Mouse (Mus musculus) urinary bladder, adult 18-20 months (tissue): ENCODE measurements around the gene Zfp800.
A peak's percentile ranks its signal among the peaks of the same experiment; 100 is the strongest.

ENCODE experiments used
- DNase-seq, 2 experiments: peaks; one replicate each; pipeline ENCODE4 v3.0.0; 2022; ENCODE audit warnings: low spot score in 2 of 2, mixed read lengths in 2 of 2

The Zfp800 gene

GRCm38 (mm10) chr6:28397681-28398203 is at the start of gene Zfp800:
Zfp800 (minus strand) TSS chr6:28398005.
- DNase-seq: peak in 1 of 2 experiments; percentile 34

- no peak for DNase-seq
These were observed 33.7 kb upstream of the Zfp800 start for GRCm38 (mm10) chr6:28431538-28431855.

- no peak for DNase-seq
These were observed 33.2 kb upstream of the Zfp800 start for GRCm38 (mm10) chr6:28430795-28431537.

GRCm38 (mm10) chr6:28429870-28430269 is 32.1 kb upstream of the Zfp800 start:
- no peak for DNase-seq

GRCm38 (mm10) chr6:28428290-28428689 is 30.5 kb upstream of the Zfp800 start, which contains the start of gene Gcc1:
Gcc1 (minus strand) TSS chr6:28428390.
- no peak for DNase-seq

GRCm38 (mm10) chr6:28427096-28427839 is 29.5 kb upstream of the Zfp800 start, which contains the start of gene Fscn3:
Fscn3 (plus strand) TSS chr6:28427789.
- DNase-seq: no peak

- DNase-seq: no peak
These were observed 27.2 kb upstream of the Zfp800 start for GRCm38 (mm10) chr6:28425019-28425418.

- DNase-seq: peak; percentile 34 to 68
These were observed 26.2 kb upstream of the Zfp800 start for GRCm38 (mm10) chr6:28423767-28424695.

GRCm38 (mm10) chr6:28423313-28423712 is 25.5 kb upstream of the Zfp800 start, which contains the start of gene Arf5:
Arf5 (plus strand) TSS chr6:28423560.
- peak; percentile 91 to 97 for DNase-seq

- DNase-seq: no peak
These were observed 25.0 kb upstream of the Zfp800 start for GRCm38 (mm10) chr6:28422651-28423290.

- DNase-seq: peak; percentile 98 to 99
These were observed 23.7 kb upstream of the Zfp800 start for GRCm38 (mm10) chr6:28421469-28422000.

GRCm38 (mm10) chr6:28420865-28421264 is 23.1 kb upstream of the Zfp800 start:
- no peak for DNase-seq

- DNase-seq: no peak
These were observed 22.6 kb upstream of the Zfp800 start for GRCm38 (mm10) chr6:28420361-28420760.

GRCm38 (mm10) chr6:28419673-28420072 is 21.9 kb upstream of the Zfp800 start:
- no peak for DNase-seq

GRCm38 (mm10) chr6:28418449-28418848 is 20.6 kb upstream of the Zfp800 start:
- no peak for DNase-seq

GRCm38 (mm10) chr6:28416981-28417380 is 19.2 kb upstream of the Zfp800 start:
- no peak for DNase-seq

GRCm38 (mm10) chr6:28411236-28411635 is 13.4 kb upstream of the Zfp800 start:
- no peak for DNase-seq

GRCm38 (mm10) chr6:28410053-28410452 is 12.2 kb upstream of the Zfp800 start:
- no peak for DNase-seq

GRCm38 (mm10) chr6:28399791-28400190 is 2.0 kb upstream of the Zfp800 start:
- DNase-seq: no peak

- no peak for DNase-seq
These were observed 921 bp upstream of the Zfp800 start for GRCm38 (mm10) chr6:28398726-28399125.
